Mouse (Mus musculus) thymus, postnatal 25 days (tissue): ENCODE results near the gene Rnf41.

ENCODE experiments used
- DNase-seq: peaks from one replicate; pipeline ENCODE4 v3.0.0; 2022

Rnf41 gene

GRCm38 (mm10) chr10:128433417-128433816 lies 22.0 kb downstream of the Rnf41 start:
- no peak for DNase-seq

DNA sequence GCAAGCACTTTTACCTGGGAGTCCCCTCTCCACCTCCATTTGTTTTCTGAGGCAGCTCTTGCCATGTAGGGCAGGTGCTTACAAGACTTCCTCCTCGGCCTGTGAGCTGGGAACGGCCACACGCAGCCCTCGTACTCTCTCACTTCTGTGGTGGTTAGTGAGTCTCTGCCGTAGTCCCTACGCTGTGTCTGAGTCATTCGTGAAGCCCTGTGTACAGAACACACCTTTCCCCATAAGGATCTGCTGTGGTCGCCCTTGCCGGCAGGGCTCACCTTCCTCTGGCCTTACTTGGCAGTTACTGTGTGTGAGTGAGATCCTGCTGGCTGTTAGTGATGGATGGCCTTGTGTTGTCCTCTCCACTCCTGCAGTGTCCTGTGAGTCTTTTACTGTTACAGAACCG lies 23.2 kb downstream of the Rnf41 start:
- DNase-seq, result peak; percentile 67

GRCm38 (mm10) chr10:128435186-128435823 lies 23.8 kb downstream of the Rnf41 start:
- peak; percentile 15 for DNase-seq

- no peak for DNase-seq
Observed at GRCm38 (mm10) chr10:128435873-128436272, 24.4 kb downstream of the Rnf41 start.

DNA sequence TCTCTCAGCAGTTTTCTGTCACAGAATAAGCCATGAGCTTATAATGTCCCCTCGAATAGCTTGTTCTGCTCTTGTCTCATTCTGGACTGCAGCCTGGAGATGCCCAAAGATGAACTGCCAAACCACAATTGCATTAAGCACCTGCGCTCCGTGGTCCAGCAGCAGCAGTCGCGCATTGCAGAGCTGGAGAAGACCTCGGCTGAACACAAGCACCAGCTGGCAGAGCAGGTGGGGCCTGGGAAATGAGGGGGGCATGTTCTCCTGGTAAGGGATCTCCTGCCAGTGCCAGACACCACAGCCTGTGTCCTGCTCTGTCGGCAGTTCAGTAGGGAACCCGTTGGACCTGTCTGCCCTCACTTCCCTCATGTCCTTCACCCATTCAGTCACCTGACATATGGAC lies 24.9 kb downstream of the Rnf41 start:
- peak; percentile 30 for DNase-seq

- DNase-seq, result peak; percentile 31
Observed at GRCm38 (mm10) chr10:128438675-128439279, 27.3 kb downstream of the Rnf41 start.

DNA sequence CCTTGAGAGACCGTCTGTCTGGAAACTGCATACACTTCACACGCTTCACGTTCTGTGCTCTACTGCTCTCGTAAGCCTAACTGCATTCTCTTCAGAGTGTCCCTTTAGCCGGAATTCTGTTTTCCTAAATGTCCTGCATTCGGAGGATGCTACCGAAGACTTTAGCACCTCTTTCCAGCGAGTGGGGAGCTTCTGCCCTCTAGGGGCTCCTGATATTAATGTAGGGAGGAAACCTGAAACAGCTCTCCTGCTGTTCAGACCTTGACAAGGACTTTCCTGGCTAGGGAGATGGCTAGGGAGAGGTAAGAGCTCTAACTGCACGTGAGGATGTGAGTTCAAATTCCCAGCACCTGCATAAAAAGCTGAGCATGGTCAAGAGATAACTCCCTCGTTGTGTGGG lies 28.9 kb downstream of the Rnf41 start:
- peak; percentile 50 for DNase-seq

DNA sequence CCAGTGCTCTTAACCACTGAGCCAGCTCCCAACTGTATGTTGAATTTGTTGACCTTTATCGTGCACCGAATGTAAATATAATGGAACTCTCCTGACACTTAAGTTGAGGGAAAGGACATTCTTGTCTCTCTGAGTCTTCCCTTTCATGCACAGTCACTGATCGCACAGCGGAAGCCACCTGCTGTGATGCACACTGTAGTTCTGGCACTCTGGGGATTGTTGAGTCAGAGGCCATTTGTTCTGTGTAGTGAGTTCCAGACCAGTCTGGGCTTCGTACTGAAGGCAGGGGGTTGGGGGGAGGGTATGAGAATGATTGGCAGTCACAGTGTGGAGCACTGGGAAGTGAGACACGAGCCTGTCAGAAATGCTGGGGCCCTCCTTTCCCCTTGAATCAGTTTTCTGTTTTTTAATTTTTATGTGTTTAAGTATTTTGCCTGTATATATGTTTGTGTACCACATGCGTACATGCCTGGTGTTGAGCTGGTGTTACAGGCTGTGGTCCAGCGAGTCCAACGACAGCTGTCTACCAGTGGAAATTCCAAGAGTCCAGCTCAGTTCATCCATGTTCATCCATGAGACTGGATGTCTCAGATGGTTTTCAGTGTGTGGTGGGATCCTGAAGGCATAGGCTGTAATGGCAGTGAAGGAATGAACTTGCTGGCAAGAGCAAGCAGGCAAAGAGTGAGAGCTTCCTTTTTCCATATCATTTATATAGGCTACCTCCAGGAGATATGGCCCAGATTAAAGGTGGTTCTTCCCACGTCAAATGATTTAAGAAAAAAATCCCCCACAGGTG lies 30.1 kb downstream of the Rnf41 start:
- DNase-seq, result no peak

- no peak for DNase-seq
Observed at GRCm38 (mm10) chr10:128442718-128443117, 31.3 kb downstream of the Rnf41 start.

DNA sequence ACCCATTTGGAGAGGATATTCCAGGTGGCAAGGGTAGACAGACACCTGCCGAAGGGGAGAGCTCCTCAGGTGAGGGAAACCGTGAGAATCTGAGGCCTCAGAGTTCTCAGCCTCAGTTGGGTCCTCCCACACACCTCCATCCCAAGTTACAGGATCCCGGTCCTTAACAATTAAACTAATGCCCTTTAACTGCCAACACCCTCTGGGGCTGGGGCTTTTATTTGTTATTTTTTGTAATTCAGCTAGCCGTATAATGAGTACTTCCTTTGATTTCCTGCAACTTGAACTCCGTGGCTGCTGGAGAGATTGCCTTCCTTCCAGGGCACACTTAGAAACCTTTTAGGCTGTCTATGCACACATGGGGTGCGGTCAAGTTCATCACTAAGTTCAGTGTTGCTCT lies 32.9 kb downstream of the Rnf41 start:
- DNase-seq, result no peak

DNA sequence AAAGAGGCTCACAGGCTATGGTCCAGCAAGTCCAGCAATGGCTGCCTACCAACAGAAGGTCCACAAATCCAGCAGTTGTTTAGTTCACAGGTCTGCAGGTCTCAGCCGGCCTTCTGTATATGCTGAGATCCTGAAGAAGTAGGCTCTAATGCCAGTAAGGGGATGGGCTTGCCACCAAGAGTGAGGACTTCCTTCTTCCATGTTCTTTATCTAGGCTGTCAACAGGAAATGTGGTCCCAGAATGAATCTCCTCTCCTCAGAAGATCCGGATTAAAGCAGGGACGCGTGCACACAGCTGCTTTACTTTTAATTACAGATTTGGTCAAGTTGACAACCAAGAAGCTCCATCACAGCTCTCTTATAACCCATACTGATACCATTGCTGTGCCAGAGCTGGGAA lies 34.0 kb downstream of the Rnf41 start:
- no peak for DNase-seq

GRCm38 (mm10) chr10:128451014-128451413 lies 39.6 kb downstream of the Rnf41 start:
- no peak for DNase-seq

- no peak for DNase-seq
Observed at GRCm38 (mm10) chr10:128454471-128454870, 43.0 kb downstream of the Rnf41 start.

DNA sequence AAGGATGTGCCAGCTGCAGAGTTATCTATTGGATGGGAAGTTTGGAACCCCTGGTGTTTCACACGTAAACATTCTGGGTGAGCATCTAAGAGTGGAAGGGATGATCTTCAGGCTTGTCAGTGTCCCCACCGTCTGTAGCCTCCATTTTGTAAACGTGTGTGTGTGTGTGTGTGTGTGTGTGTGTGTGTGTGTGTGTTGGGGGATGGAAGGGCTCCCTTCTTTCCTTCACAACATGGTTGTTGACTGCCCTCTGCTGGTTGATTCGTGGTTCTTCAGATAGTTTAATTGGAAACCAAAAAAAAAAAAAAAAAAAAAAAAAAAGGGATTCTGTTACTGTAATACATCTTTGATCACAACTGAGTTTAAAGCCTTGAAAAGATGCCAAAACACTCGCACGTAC lies 43.8 kb downstream of the Rnf41 start:
- peak; percentile 63 for DNase-seq

DNA sequence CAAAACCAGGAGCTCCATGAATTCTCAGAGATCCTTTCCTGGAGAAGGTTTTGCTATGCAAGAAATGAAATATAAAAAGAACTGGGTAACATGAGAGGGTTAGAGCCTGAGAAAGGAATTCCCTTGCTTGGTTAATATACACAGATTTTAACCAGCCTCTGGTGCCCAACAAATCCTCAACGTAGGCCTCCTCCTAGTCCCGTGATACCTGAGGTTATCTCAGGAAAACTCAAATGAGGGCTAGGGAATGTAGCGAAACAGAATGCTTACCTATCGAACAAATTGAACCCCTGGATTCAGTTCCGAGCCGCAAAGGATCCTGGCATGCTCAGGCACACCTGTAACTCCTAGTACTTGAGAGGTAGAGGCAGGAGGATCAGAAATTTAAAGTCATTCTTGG lies 46.2 kb downstream of the Rnf41 start:
- DNase-seq, result no peak

DNA sequence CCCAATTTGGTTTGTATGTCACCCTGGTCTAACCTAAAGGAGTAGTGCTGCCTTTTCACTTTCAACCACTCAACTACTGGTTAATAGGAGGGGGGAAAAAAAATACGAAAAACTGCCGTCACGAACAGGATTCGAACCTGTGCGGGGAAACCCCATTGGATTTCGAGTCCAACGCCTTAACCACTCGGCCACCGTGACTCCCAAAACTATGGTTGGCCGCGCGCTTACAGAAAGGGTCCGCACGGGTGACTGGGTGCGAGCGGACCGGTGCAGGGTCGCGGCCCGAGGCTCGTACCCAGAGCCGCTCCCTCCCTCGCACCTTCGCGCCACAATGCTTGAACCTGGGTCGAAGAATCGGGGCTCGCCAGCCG lies 46.9 kb downstream of the Rnf41 start:
- DNase-seq, result peak; percentile 90

DNA sequence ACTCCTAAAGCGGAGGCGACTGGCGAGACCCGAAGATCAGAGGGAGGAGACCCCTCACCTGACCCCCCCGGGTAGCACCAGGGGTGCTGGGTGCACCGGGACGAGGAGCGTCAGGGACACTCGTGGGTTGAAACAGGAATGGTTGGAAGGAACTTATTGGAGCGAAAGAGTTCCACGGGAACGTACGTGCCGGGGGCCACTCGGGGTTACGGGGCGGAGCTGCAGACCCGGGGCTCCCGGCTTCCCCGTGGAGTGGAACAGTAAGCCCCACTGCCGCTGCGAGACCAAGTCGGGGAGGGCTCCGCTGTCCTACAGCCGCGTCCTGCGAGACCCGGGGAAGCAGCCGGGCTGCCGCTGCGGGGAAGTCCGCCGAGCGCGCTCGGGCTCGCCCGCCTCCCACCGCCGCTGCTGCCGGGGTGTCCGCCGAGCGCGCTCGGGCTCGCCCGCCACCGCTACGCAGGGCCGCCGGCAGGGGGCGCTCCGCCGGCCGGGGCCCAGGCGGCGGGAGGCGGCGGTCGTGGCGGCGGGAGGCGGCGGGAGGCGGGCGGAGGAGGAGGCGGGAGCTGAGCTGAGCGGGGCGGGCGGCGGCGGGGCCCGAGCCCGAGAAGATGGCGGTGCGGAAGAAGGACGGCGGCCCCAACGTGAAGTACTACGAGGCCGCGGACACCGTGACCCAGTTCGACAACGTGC lies 47.4 kb downstream of the Rnf41 start, which contains the start of gene Smarcc2:
Smarcc2 (plus strand) TSS at position 530 of the 690 bp plus-strand sequence.
- DNase-seq, result peak; percentile 85

- DNase-seq, result peak; percentile 66
Observed at GRCm38 (mm10) chr10:128459409-128460269, 48.2 kb downstream of the Rnf41 start.

DNA sequence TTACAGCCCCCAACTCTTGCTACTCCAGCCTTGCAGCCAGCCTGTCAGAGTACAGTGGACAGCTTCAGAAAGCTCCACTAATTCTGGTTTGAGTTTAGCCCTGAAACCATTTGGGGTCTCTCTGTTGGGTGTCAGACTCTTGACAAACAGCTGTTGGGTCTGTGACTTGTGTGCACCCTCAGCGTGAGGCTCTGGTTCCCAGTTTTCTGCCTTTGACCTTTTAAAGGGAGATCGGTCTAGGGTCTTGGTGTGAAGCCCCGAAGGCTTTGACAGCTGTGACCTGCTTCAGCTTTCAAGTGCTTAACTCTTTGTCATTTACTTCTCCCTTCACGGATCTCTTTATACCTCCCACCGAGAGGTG lies 48.8 kb downstream of the Rnf41 start:
- DNase-seq, result peak; percentile 22

GRCm38 (mm10) chr10:128474366-128474765 lies 62.9 kb downstream of the Rnf41 start:
- no peak for DNase-seq

DNA sequence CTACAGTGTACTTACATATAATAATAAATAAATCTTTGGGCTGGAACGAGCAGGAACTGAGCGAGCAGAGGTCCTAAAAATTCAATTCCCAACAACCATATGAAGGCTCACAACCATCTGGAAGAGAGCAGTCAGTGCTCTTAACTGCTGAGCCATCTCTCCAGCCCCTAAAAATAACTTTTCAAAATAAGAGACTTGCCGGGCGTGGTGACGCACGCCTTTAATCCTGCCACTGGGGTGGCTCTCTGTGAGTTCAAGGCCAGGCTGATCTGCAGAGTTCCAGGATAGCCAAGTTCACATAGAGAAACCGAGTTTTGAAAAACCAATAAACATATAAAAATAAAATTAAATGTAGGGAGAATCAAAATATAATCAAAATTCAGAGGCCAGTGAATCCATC lies 74.9 kb downstream of the Rnf41 start:
- no peak for DNase-seq

- no peak for DNase-seq
Observed at GRCm38 (mm10) chr10:128487861-128488712, 76.6 kb downstream of the Rnf41 start.
